Mouse (Mus musculus) heart, postnatal 25 days (tissue): ENCODE measurements at regions not wholly inside any gene's neighbourhood (a gene's known extent, or its start where the extent isn't known, plus 50 kb on each side); places are given as distances from the start of the nearest gene placed in this dataset.

ENCODE experiments used
- DNase-seq: peaks from one replicate; pipeline ENCODE4 v3.0.0; 2022; ENCODE audit warnings: low spot score
- intact Hi-C: fragments of 180-260 bp; cut with DNase I; formaldehyde crosslinking; loops from one replicate; pipeline ENCODE4 v1.15.1; 2025

GRCm38 (mm10) chr5:148711570-148711969, 159.0 kb upstream of the Ubl3 start:
- DNase-seq: no peak
- intact Hi-C loops: no loop called here

GRCm38 (mm10) chr5:148709111-148709771, 156.7 kb upstream of the Ubl3 start:
- DNase-seq: no peak
- intact Hi-C loops: loop anchor here (5.0 kb wide), 1 partner anchor 83 kb away; no protein-coding TSS in a partner anchor

- no peak for DNase-seq
- intact Hi-C loops: loop anchor here (5.0 kb wide), 1 partner anchor 84 kb away; no protein-coding TSS in a partner anchor
Measured at GRCm38 (mm10) chr5:148708014-148708741, 155.6 kb upstream of the Ubl3 start.

- no peak for DNase-seq
- intact Hi-C loops: loop anchor here (5.0 kb wide), 1 partner anchor 85 kb away; no protein-coding TSS in a partner anchor
Measured at GRCm38 (mm10) chr5:148707335-148707734, 154.7 kb upstream of the Ubl3 start.

GRCm38 (mm10) chr5:148706323-148707120, 153.9 kb upstream of the Ubl3 start:
- intact Hi-C loops: loop anchor here (5.0 kb wide), 1 partner anchor 86 kb away; no protein-coding TSS in a partner anchor
- DNase-seq: no peak

GRCm38 (mm10) chr5:148704769-148705168, 152.2 kb upstream of the Ubl3 start:
- DNase-seq: peak; percentile 46
- intact Hi-C loops: loop anchor here (5.0 kb wide), 1 partner anchor 88 kb away; no protein-coding TSS in a partner anchor

- intact Hi-C loops: no loop called here
- DNase-seq: no peak
Measured at GRCm38 (mm10) chr5:148701859-148702258, 149.3 kb upstream of the Ubl3 start.

GRCm38 (mm10) chr5:148701001-148701400, 148.4 kb upstream of the Ubl3 start:
- intact Hi-C loops: no loop called here
- no peak for DNase-seq

- no peak for DNase-seq
- intact Hi-C loops: no loop called here
Measured at GRCm38 (mm10) chr5:148700240-148700639, 147.7 kb upstream of the Ubl3 start.

GRCm38 (mm10) chr5:148697631-148698368, 145.2 kb upstream of the Ubl3 start:
- intact Hi-C loops: loop anchor here (2.0 kb wide), 1 partner anchor 147 kb away; no protein-coding TSS in a partner anchor
- no peak for DNase-seq

- DNase-seq: no peak
- intact Hi-C loops: no loop called here
Measured at GRCm38 (mm10) chr5:148694352-148694751, 141.8 kb upstream of the Ubl3 start.

- DNase-seq: no peak
- intact Hi-C loops: no loop called here
Measured at GRCm38 (mm10) chr5:148691486-148691885, 138.9 kb upstream of the Ubl3 start.

- intact Hi-C loops: no loop called here
- no peak for DNase-seq
Measured at GRCm38 (mm10) chr5:148690823-148691197, 138.2 kb upstream of the Ubl3 start.

- no peak for DNase-seq
- intact Hi-C loops: no loop called here
Measured at GRCm38 (mm10) chr5:148690158-148690822, 137.7 kb upstream of the Ubl3 start.

GRCm38 (mm10) chr5:148689297-148689696, 136.7 kb upstream of the Ubl3 start:
- intact Hi-C loops: no loop called here
- no peak for DNase-seq

- intact Hi-C loops: no loop called here
- no peak for DNase-seq
Measured at GRCm38 (mm10) chr5:148688501-148688900, 135.9 kb upstream of the Ubl3 start.

- no peak for DNase-seq
- intact Hi-C loops: no loop called here
Measured at GRCm38 (mm10) chr5:148687827-148688226, 135.2 kb upstream of the Ubl3 start.

- DNase-seq: no peak
Measured at GRCm38 (mm10) chr5:148684216-148684615, 131.6 kb upstream of the Ubl3 start.

GRCm38 (mm10) chr5:148682553-148682952, 130.0 kb upstream of the Ubl3 start:
- no peak for DNase-seq
- intact Hi-C loops: no loop called here

More at GRCm38 (mm10) chr5:148684216-148684615, 131.6 kb upstream of the Ubl3 start:
- intact Hi-C loops: no loop called here
